Mouse (Mus musculus) ES-Bruce4 (cell line): ENCODE data around the gene Fgd2.

Experiments
- EP300 ChIP-seq: IDR thresholded peaks from 2 replicates; pipeline ENCODE4 v1.6.1; 2011; ENCODE audit warnings: low read depth, low read length; ENCODE audit not compliant: insufficient read depth
- POLR2A ChIP-seq: IDR thresholded peaks from one replicate; pipeline ENCODE4 v1.8.1; 2011; ENCODE audit warnings: low read length; ENCODE audit not compliant: insufficient read depth

GRCm38 (mm10) chr17:29321765-29322602 is 38.7 kb upstream of the Fgd2 start:
- no peak for TF ChIP-seq EP300
- no peak for TF ChIP-seq POLR2A
